Mouse (Mus musculus): ENCODE results near the gene Vsig1. TPM values are rescaled to one million over a fixed set of nuclear protein-coding genes. Genes with fewer than 3 reads are reported as not detected.

The Vsig1 gene
- polyA plus RNA-seq (2015; fragmentation: Nextera tagmentation; extraction: Ambion mirVana) = 0.49 and 0.84 TPM in 2 replicates

GRCm38 (mm10) chrX:140907360-140907759 lies at the start of gene Vsig1:
TSS of gene Vsig1 (plus strand) at chrX:140907608.
- no peak within 1 kb of the TSS for H3K27ac ChIP-seq (ENCODE audit: low read length)
- no peaks in the 10 kb centered on the region for H3K9me3 ChIP-seq (ENCODE audit: low read length)
- peaks cover 4% of the 10 kb centered on the region; the same call in 1 of the 2 replicates for H3K27me3 ChIP-seq (ENCODE audit: insufficient read depth, low read length)
- no peak within 1 kb of the TSS for H3K9ac ChIP-seq (replicated peaks; ENCODE audit: low read length)
- no peak within 1 kb of the TSS for H3K4me3 ChIP-seq (ENCODE audit: low read length)
- H3K4me2 ChIP-seq (replicated peaks; ENCODE audit: low read depth, low read length) = no peak within 1 kb of the TSS
- 64% methylated on average over 7 of the region's 7 CpGs for WGBS
- H3K4me1 ChIP-seq (ENCODE audit: insufficient read depth, low read length) = no peaks in the 10 kb centered on the region
- H3K36me3 ChIP-seq (ENCODE audit: insufficient read depth, low read length) = no peaks in the 10 kb centered on the region
- ATAC-seq (ENCODE audit: low FRiP score, low TSS enrichment) = no peak

- WGBS = 92% methylated on average over 6 of the region's 6 CpGs
- Histone ChIP-seq H3K27ac (ENCODE audit: low read length) (no peak overlapping the region), H3K27me3 (ENCODE audit: insufficient read depth, low read length) (no peaks in the 10 kb centered on the region; the same call in 1 of the 2 replicates), H3K4me3 (ENCODE audit: low read length) (no peak overlapping the region), H3K36me3 (ENCODE audit: insufficient read depth, low read length) (no peaks in the 10 kb centered on the region), H3K4me1 (ENCODE audit: insufficient read depth, low read length) (no peaks in the 10 kb centered on the region), H3K9me3 (ENCODE audit: low read length) (no peaks in the 10 kb centered on the region), H3K9ac (replicated peaks; ENCODE audit: low read length) (no peak overlapping the region), H3K4me2 (replicated peaks; ENCODE audit: low read depth, low read length) (no peak overlapping the region)
- no peak for ATAC-seq (ENCODE audit: low FRiP score, low TSS enrichment)
Measured at GRCm38 (mm10) chrX:140862760-140863159, 44.6 kb upstream of the Vsig1 start.

DNA sequence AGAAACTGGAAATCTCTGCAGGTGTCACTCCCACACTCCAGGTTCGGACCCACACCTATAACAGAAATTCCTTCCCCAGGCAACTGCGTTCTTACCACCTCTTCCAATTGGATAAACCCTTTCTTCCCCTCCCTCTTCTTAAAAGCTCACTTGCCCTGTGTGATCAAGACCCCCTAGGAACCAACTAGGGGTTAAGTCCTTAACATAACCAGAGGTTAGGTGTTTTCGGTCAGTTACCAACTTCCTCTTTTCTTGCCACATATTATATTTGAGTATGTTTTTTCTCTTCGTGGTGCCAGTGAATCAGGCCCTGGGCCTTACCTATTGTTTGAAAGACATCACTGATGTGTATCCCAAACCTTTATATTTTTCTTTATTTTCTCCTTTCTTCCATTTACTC lies 44.0 kb upstream of the Vsig1 start:
- Histone ChIP-seq H3K9me3 (ENCODE audit: low read length) (no peaks in the 10 kb centered on the region), H3K27ac (ENCODE audit: low read length) (no peak overlapping the region), H3K36me3 (ENCODE audit: insufficient read depth, low read length) (no peaks in the 10 kb centered on the region), H3K27me3 (ENCODE audit: insufficient read depth, low read length) (no peaks in the 10 kb centered on the region; the same call in 1 of the 2 replicates), H3K4me1 (ENCODE audit: insufficient read depth, low read length) (no peaks in the 10 kb centered on the region), H3K4me2 (replicated peaks; ENCODE audit: low read depth, low read length) (no peak overlapping the region), H3K4me3 (ENCODE audit: low read length) (no peak overlapping the region), H3K9ac (replicated peaks; ENCODE audit: low read length) (no peak overlapping the region)
- ATAC-seq (ENCODE audit: low FRiP score, low TSS enrichment) = no peak
- 80% methylated on average over 4 of the region's 4 CpGs for WGBS

DNA sequence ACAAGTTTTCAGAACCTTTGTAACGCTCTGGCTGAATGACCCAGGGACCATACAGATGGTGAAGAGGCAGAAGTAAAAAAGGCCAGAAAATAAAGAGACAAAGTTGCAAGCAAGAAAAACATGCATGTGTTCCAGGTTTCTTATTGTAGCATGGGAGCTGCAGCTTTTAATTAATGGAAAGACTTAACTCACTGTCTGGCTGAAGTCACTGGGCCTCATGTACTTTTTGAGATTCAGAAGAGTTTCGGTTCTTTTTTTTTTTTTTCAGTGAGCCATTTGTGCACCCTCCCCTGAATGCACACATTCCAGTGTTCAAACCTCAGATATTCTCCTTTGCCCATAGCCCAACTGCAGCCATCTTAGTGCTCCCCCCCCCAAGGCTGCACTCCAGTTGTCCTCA lies 20.2 kb upstream of the Vsig1 start:
- Histone ChIP-seq H3K36me3 (ENCODE audit: insufficient read depth, low read length) (no peaks in the 10 kb centered on the region), H3K9ac (replicated peaks; ENCODE audit: low read length) (no peak overlapping the region), H3K4me2 (replicated peaks; ENCODE audit: low read depth, low read length) (no peak overlapping the region), H3K27ac (ENCODE audit: low read length) (no peak overlapping the region), H3K4me1 (ENCODE audit: insufficient read depth, low read length) (no peaks in the 10 kb centered on the region), H3K4me3 (ENCODE audit: low read length) (no peak overlapping the region), H3K27me3 (ENCODE audit: insufficient read depth, low read length) (peaks cover 26% of the 10 kb centered on the region; the same call in 1 of the 2 replicates), H3K9me3 (ENCODE audit: low read length) (no peaks in the 10 kb centered on the region)
- ATAC-seq (ENCODE audit: low FRiP score, low TSS enrichment) = no peak
- 84% methylated on average over 2 of the region's 2 CpGs for WGBS

GRCm38 (mm10) chrX:140891796-140892195 lies 15.6 kb upstream of the Vsig1 start:
- no peak overlapping the region for H3K4me2 ChIP-seq (replicated peaks; ENCODE audit: low read depth, low read length)
- no peak overlapping the region for H3K9ac ChIP-seq (replicated peaks; ENCODE audit: low read length)
- H3K4me1 ChIP-seq (ENCODE audit: insufficient read depth, low read length) = no peaks in the 10 kb centered on the region
- no peaks in the 10 kb centered on the region for H3K9me3 ChIP-seq (ENCODE audit: low read length)
- H3K27me3 ChIP-seq (ENCODE audit: insufficient read depth, low read length) = peaks cover 13% of the 10 kb centered on the region; the same call in 1 of the 2 replicates
- H3K36me3 ChIP-seq (ENCODE audit: insufficient read depth, low read length) = no peaks in the 10 kb centered on the region
- no peak overlapping the region for H3K4me3 ChIP-seq (ENCODE audit: low read length)
- 76% methylated on average over 4 of the region's 4 CpGs for WGBS
- no peak for ATAC-seq (ENCODE audit: low FRiP score, low TSS enrichment)
- no peak overlapping the region for H3K27ac ChIP-seq (ENCODE audit: low read length)

DNA sequence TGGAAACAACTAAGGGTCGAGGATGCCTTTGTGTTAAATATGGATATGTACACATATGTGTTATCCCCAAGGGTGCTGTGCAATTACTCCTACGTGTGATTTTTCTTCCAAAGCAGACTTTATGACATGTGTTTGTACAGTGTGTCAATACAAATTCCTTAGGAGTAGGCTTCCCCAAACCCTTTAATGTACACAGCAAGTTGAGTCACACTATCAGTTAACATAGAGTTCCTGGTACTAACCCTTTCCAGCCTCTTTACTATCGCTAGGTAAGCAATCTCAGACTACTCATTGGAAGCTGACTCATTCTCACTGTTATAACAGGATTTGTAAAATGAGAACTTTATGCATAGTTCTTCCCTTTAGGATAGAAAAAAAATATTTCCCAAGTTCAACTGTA lies 3.9 kb upstream of the Vsig1 start:
- 88% methylated on average over 3 of the region's 3 CpGs for WGBS
- Histone ChIP-seq H3K4me3 (ENCODE audit: low read length) (no peak overlapping the region), H3K36me3 (ENCODE audit: insufficient read depth, low read length) (no peaks in the 10 kb centered on the region), H3K4me2 (replicated peaks; ENCODE audit: low read depth, low read length) (no peak overlapping the region), H3K4me1 (ENCODE audit: insufficient read depth, low read length) (no peaks in the 10 kb centered on the region), H3K27me3 (ENCODE audit: insufficient read depth, low read length) (peaks cover 6% of the 10 kb centered on the region; the same call in 1 of the 2 replicates), H3K9me3 (ENCODE audit: low read length) (no peaks in the 10 kb centered on the region), H3K27ac (ENCODE audit: low read length) (no peak overlapping the region), H3K9ac (replicated peaks; ENCODE audit: low read length) (no peak overlapping the region)
- ATAC-seq (ENCODE audit: low FRiP score, low TSS enrichment) = no peak

- H3K9me3 ChIP-seq (ENCODE audit: low read length) = no peaks in the 10 kb centered on the region
- no peak overlapping the region for H3K9ac ChIP-seq (replicated peaks; ENCODE audit: low read length)
- no peaks in the 10 kb centered on the region for H3K4me1 ChIP-seq (ENCODE audit: insufficient read depth, low read length)
- no peak for ATAC-seq (ENCODE audit: low FRiP score, low TSS enrichment)
- WGBS = 83% methylated on average over 6 of the region's 6 CpGs
- no peak overlapping the region for H3K4me2 ChIP-seq (replicated peaks; ENCODE audit: low read depth, low read length)
- H3K27me3 ChIP-seq (ENCODE audit: insufficient read depth, low read length) = peaks cover 44% of the 10 kb centered on the region
- H3K36me3 ChIP-seq (ENCODE audit: insufficient read depth, low read length) = no peaks in the 10 kb centered on the region
- H3K27ac ChIP-seq (ENCODE audit: low read length) = no peak overlapping the region
- H3K4me3 ChIP-seq (ENCODE audit: low read length) = no peak overlapping the region
Measured at GRCm38 (mm10) chrX:140921321-140921720, 13.9 kb downstream of the Vsig1 start.

- no peak for ATAC-seq (ENCODE audit: low FRiP score, low TSS enrichment)
- Histone ChIP-seq H3K4me3 (ENCODE audit: low read length) (no peak overlapping the region), H3K36me3 (ENCODE audit: insufficient read depth, low read length) (no peaks in the 10 kb centered on the region), H3K4me2 (replicated peaks; ENCODE audit: low read depth, low read length) (no peak overlapping the region), H3K9me3 (ENCODE audit: low read length) (no peaks in the 10 kb centered on the region), H3K9ac (replicated peaks; ENCODE audit: low read length) (no peak overlapping the region), H3K4me1 (ENCODE audit: insufficient read depth, low read length) (no peaks in the 10 kb centered on the region), H3K27ac (ENCODE audit: low read length) (no peak overlapping the region), H3K27me3 (ENCODE audit: insufficient read depth, low read length) (peaks cover 17% of the 10 kb centered on the region; the same call in 1 of the 2 replicates)
- 64% methylated on average over 3 of the region's 3 CpGs for WGBS
Measured at GRCm38 (mm10) chrX:140932066-140932465, 24.7 kb downstream of the Vsig1 start.

- Histone ChIP-seq H3K4me3 (ENCODE audit: low read length) (no peak overlapping the region), H3K36me3 (ENCODE audit: insufficient read depth, low read length) (no peaks in the 10 kb centered on the region), H3K9ac (replicated peaks; ENCODE audit: low read length) (no peak overlapping the region), H3K27me3 (ENCODE audit: insufficient read depth, low read length) (peaks cover 17% of the 10 kb centered on the region; the same call in 1 of the 2 replicates), H3K27ac (ENCODE audit: low read length) (no peak overlapping the region), H3K4me1 (ENCODE audit: insufficient read depth, low read length) (no peaks in the 10 kb centered on the region), H3K4me2 (replicated peaks; ENCODE audit: low read depth, low read length) (no peak overlapping the region), H3K9me3 (ENCODE audit: low read length) (no peaks in the 10 kb centered on the region)
- 65% methylated on average over 3 of the region's 3 CpGs for WGBS
- ATAC-seq (ENCODE audit: low FRiP score, low TSS enrichment) = no peak
Measured at GRCm38 (mm10) chrX:140933263-140933662, 25.9 kb downstream of the Vsig1 start.

- 69% methylated on average over 5 of the region's 5 CpGs for WGBS
- Histone ChIP-seq H3K4me1 (ENCODE audit: insufficient read depth, low read length) (no peaks in the 10 kb centered on the region), H3K27me3 (ENCODE audit: insufficient read depth, low read length) (peaks cover 16% of the 10 kb centered on the region), H3K4me3 (ENCODE audit: low read length) (no peak overlapping the region), H3K9ac (replicated peaks; ENCODE audit: low read length) (no peak overlapping the region), H3K9me3 (ENCODE audit: low read length) (no peaks in the 10 kb centered on the region), H3K36me3 (ENCODE audit: insufficient read depth, low read length) (no peaks in the 10 kb centered on the region), H3K4me2 (replicated peaks; ENCODE audit: low read depth, low read length) (no peak overlapping the region), H3K27ac (ENCODE audit: low read length) (no peak overlapping the region)
- ATAC-seq (ENCODE audit: low FRiP score, low TSS enrichment) = no peak
Measured at GRCm38 (mm10) chrX:140936271-140936670, 28.9 kb downstream of the Vsig1 start.
